8 mouse cellular contexts compared by ENCODE assay signal in the genomic region with DNA sequence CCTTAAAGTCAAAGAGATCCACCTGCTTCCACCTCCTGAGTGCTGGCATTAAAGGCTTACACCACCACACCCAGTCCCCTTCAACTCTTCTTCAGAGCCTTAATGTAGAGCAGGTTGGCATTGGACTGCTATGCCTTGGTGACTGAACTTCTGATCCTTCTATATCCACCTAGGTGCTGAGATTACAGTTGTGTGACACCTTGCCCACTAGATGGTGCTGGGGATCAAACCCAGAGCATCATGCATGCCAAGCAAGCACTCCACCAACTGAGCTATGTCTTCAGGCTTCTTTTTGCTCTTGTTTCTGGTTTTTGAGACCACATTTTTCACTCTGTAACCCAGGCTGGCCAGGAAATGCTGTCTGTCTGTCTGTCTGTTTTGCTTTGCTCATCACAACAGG. TPM values are rescaled to one million over a fixed set of nuclear protein-coding genes. Genes with fewer than 3 reads are reported as not detected.
A peak's percentile ranks its signal among the peaks of the same experiment; 100 is the strongest.
DNase-seq lines count a peak whose midpoint lies in the region; ATAC-seq and TF ChIP-seq lines count a peak whose summit lies in the region.

No protein-coding gene starts in this region.

- peak; percentile 78 for TF ChIP-seq CTCF in Patski (IDR thresholded peaks at IDR 0.05)

- CTCF ChIA-PET in Patski (lab: Charles Lee), result interaction anchor here (1.1 kb wide), 2 partner anchors 13 to 15 kb away, joined by 3 to 4 read pairs; no protein-coding TSS in a partner anchor

- in situ Hi-C loops in Patski (cut with MboI; ENCODE audit: low pct_unique_long_range_greater_than_20kb), result no loop called here

- DNase-seq in adrenal gland, adult 2 months, result peak; percentile 16
- DNase-seq in adrenal gland, adult 18-20 months (ENCODE audit: low spot score in 2 of 2), result no peak
- peak; percentile 41 for DNase-seq in kidney, postnatal 10 days
- no peak for DNase-seq in kidney, adult 11 months
- no peak for DNase-seq in Patski (ENCODE audit: low read depth, low spot score)
- DNase-seq in kidney, postnatal 4 days, result peak; percentile 28 to 46
- DNase-seq in testis, postnatal 10 days (ENCODE audit: low spot score), result no peak
- DNase-seq in ovary, postnatal 14 days (ENCODE audit: low spot score), result no peak

- H3K27me3 ChIP-seq in Patski, result no peaks in the 10 kb centered on the region

- POLR2A ChIA-PET in Patski (lab: Charles Lee), result no interaction called here

- ATAC-seq in Patski, result no peak

RNA-seq across cellular contexts. Expression of gene Zfp655, which starts 3.1 kb away (rescaled TPM):
- 10 to 100 TPM; 47.0 to 56.5 TPM for total RNA-seq in adrenal gland, adult 2 months (2021)
- 9.8 and 10.9 TPM in 2 replicates for polyA plus RNA-seq in adrenal gland, adult 2 months (2012; rRNA removed)
- total RNA-seq in adrenal gland, adult 18-20 months (2021), result 10 to 100 TPM; 46.2 to 59.3 TPM
- polyA plus RNA-seq in Patski (2021), result 52.8 TPM

RNA-seq across cellular contexts. Expression of gene Zkscan5, which starts 30.3 kb away (rescaled TPM):
- total RNA-seq in adrenal gland, adult 2 months (2021), result 10 to 100 TPM; 11.2 to 13.5 TPM
- 3.2 and 3.6 TPM in 2 replicates for polyA plus RNA-seq in adrenal gland, adult 2 months (2012; rRNA removed)
- 10 to 100 TPM in 1 of 2 experiments, 1 to 10 TPM in 1; 9.2 to 10.6 TPM for total RNA-seq in adrenal gland, adult 18-20 months (2021)
- polyA plus RNA-seq in Patski (2021), result 14.0 TPM

RNA-seq across cellular contexts. Expression of gene Zkscan14, which starts 33.0 kb away (rescaled TPM):
- 1 to 10 TPM; 8.4 to 9.2 TPM for total RNA-seq in adrenal gland, adult 2 months (2021)
- polyA plus RNA-seq in adrenal gland, adult 2 months (2012; rRNA removed), result 1.1 and 1.2 TPM in 2 replicates
- 10 to 100 TPM in 1 of 2 experiments, 1 to 10 TPM in 1; 9.5 to 10.9 TPM for total RNA-seq in adrenal gland, adult 18-20 months (2021)
- polyA plus RNA-seq in Patski (2021), result 11.6 TPM

RNA-seq across cellular contexts. Expression of gene Atp5j2, which starts 42.8 kb away (rescaled TPM):
- total RNA-seq in adrenal gland, adult 2 months (2021), result 100 to 1,000 TPM; 500 to 593 TPM
- 43.5 and 53.7 TPM in 2 replicates for polyA plus RNA-seq in adrenal gland, adult 2 months (2012; rRNA removed)
- 100 to 1,000 TPM; 493 to 672 TPM for total RNA-seq in adrenal gland, adult 18-20 months (2021)
- polyA plus RNA-seq in Patski (2021), result 581 TPM

RNA-seq across cellular contexts. Expression of gene Zscan25, which starts 45.7 kb away (rescaled TPM):
- 10 to 100 TPM; 11.5 to 17.7 TPM for total RNA-seq in adrenal gland, adult 2 months (2021)
- 13.8 and 16.3 TPM in 2 replicates for polyA plus RNA-seq in adrenal gland, adult 2 months (2012; rRNA removed)
- 10 to 100 TPM; 15.4 to 16.6 TPM for total RNA-seq in adrenal gland, adult 18-20 months (2021)
- polyA plus RNA-seq in Patski (2021), result 25.9 TPM

Comparison
In these comparisons a context has a peak if more than half of its experiments do, and no peak if none do; other contexts are left out.
1. DNase-seq: peak in adrenal gland, adult 2 months (single experiment), kidney, postnatal 10 days (single experiment) and kidney, postnatal 4 days (2 of 2); none in adrenal gland, adult 18-20 months (0 of 2), kidney, adult 11 months (single experiment), Patski (single experiment), testis, postnatal 10 days (single experiment) and ovary, postnatal 14 days (single experiment).